ENCODE assay signal across 18 mouse cellular contexts in the genomic region with DNA sequence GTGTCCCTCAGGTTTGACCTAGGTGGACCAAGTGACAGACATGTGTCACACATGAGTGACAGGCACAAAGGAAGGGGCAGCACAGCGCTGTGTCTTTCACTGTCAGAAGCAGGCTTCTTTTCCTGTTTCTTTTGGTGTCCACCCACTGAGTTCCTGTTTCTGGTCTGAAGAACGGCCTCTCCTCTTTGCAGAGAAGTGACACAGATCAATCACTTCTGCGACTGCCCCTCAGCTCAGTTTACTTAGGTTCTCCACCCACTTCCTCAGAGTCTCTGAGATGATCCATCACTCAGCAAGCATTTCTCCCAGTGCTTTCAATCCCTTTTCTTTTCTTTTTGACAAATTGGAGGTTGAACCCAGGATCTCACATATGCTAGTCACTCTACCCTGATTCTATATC. TPM values are rescaled to one million over a fixed set of nuclear protein-coding genes. Genes with fewer than 3 reads are reported as not detected.
DNase-seq lines count a peak whose midpoint lies in the region; ATAC-seq and TF ChIP-seq lines count a peak whose summit lies in the region.
"Had no signal": no experiment of that assay in that cellular context is flagged by ENCODE, and none has a peak within 500 bp of the region (broad histone marks: within the 10 kb centered on the region; RNA-seq: fewer than 3 reads in every experiment).

No protein-coding gene starts in this region.

- no peak for TF ChIP-seq CTCF in lung, postnatal 0 days (IDR thresholded peaks at IDR 0.05)

- H3K4me2 ChIP-seq in lung, postnatal 0 days (replicated peaks; ENCODE audit: low read depth, low read length), result no peak overlapping the region
- H3K4me2 ChIP-seq: embryonic facial prominence, embryonic 15.5 days; heart, embryonic 11.5 days; limb, embryonic 12.5 days; midbrain, embryonic 12.5 days had no signal

- no peaks in the 10 kb centered on the region for H3K9me3 ChIP-seq in lung, postnatal 0 days (ENCODE audit: low read length)
- H3K9me3 ChIP-seq: embryonic facial prominence, embryonic 15.5 days; limb, embryonic 12.5 days; midbrain, embryonic 12.5 days had no signal

- WGBS in lung, postnatal 0 days, result 19% methylated on average over 3 of the region's 3 CpGs

- H3K36me3 ChIP-seq in lung, postnatal 0 days (ENCODE audit: insufficient read depth, low read length), result no peaks in the 10 kb centered on the region
- H3K36me3 ChIP-seq: embryonic facial prominence, embryonic 15.5 days; limb, embryonic 12.5 days; midbrain, embryonic 12.5 days had no signal

- peak; percentile 21 for DNase-seq in layer of hippocampus, adult 9-11 months
- DNase-seq in layer of hippocampus, postnatal 14 days (ENCODE audit: low spot score in 2 of 2), result no peak
- peak; percentile 64 for DNase-seq in lung, postnatal 0 days (ENCODE audit: low spot score)
- no peak for DNase-seq in thymus, postnatal 4 days
- DNase-seq in right cerebral cortex, postnatal 10 days (ENCODE audit: low spot score in 2 of 2), result no peak
- no peak for DNase-seq in layer of hippocampus, adult 8-10 months (ENCODE audit: low spot score in 2 of 2)
- DNase-seq: cerebellum, adult 18-20 months; kidney, postnatal 10 days; layer of hippocampus, postnatal 36 days; right cerebral cortex, postnatal 4 days had no signal

- H3K27me3 ChIP-seq in lung, postnatal 0 days (replicated peaks; ENCODE audit: insufficient read depth, low read length), result no peaks in the 10 kb centered on the region
- H3K27me3 ChIP-seq: embryonic facial prominence, embryonic 15.5 days; limb, embryonic 12.5 days; midbrain, embryonic 12.5 days had no signal

- H3K27ac ChIP-seq in brown adipose tissue, adult 24 weeks (replicated peaks; ENCODE audit: low read depth, low read length), result peak overlapping the region; percentile 39
- no peak overlapping the region for H3K27ac ChIP-seq in lung, postnatal 0 days (ENCODE audit: low read length)
- H3K27ac ChIP-seq: embryonic facial prominence, embryonic 15.5 days; limb, embryonic 12.5 days; midbrain, embryonic 12.5 days had no signal

- peak; percentile 66 for ATAC-seq in lung, postnatal 0 days
- peak; percentile 41 for ATAC-seq in monocyte, adult 5-6 weeks (replicated peaks; ENCODE audit: insufficient number of reproducible peaks, low FRiP score, low TSS enrichment, poor library complexity, severe bottlenecking)
- ATAC-seq: forebrain, embryonic 14.5 days; inflammation-experienced regulatory T-cells, adult 6 months had no signal

- peak; percentile 83 for TF ChIP-seq EP300 in lung, postnatal 0 days (IDR thresholded peaks at IDR 0.05)

- H3K4me3 ChIP-seq in brown adipose tissue, adult 24 weeks (ENCODE audit: insufficient read depth, low read depth, low read length), result no peak overlapping the region
- no peak overlapping the region for H3K4me3 ChIP-seq in lung, postnatal 0 days (ENCODE audit: low read depth, low read length)
- H3K4me3 ChIP-seq: embryonic facial prominence, embryonic 15.5 days; limb, embryonic 12.5 days; midbrain, embryonic 12.5 days had no signal

- H3K9ac ChIP-seq in lung, postnatal 0 days (replicated peaks; ENCODE audit: low read depth), result no peak overlapping the region
- H3K9ac ChIP-seq: embryonic facial prominence, embryonic 15.5 days; limb, embryonic 12.5 days; midbrain, embryonic 12.5 days had no signal

- H3K4me1 ChIP-seq in brown adipose tissue, adult 24 weeks (ENCODE audit: control insufficient read depth, insufficient read depth, insufficient read length, low read length), result peaks cover 2% of the 10 kb centered on the region; the same call in 1 of the 2 replicates
- H3K4me1 ChIP-seq in lung, postnatal 0 days (ENCODE audit: insufficient read depth, low read depth, low read length), result peaks cover 4% of the 10 kb centered on the region; the same call in 1 of the 2 replicates
- H3K4me1 ChIP-seq: midbrain, embryonic 12.5 days had no signal

RNA-seq across cellular contexts. Expression of a gene that starts 24.6 kb away (rescaled TPM):
- total RNA-seq in layer of hippocampus, postnatal 14 days (2021), result 1 to 10 TPM; 3.1 to 3.3 TPM
- polyA plus RNA-seq in brown adipose tissue, adult 24 weeks (2012; ENCODE audit: insufficient read depth, insufficient read length, missing spikeins), result 1.3 and 1.5 TPM in 2 replicates
- polyA plus RNA-seq in lung, postnatal 0 days (2015; fragmentation: Nextera tagmentation; extraction: Ambion mirVana), result 22.8 and 23.3 TPM in 2 replicates
- 36.6 to 44.9 TPM (median 43.6 TPM) in 3 replicates for total RNA-seq in monocyte, adult 5-6 weeks (2017)
- 1 to 10 TPM; 3.3 to 7.4 (median 5.0) TPM for total RNA-seq in layer of hippocampus, adult 8-10 months (2022)

RNA-seq across cellular contexts. Expression of a gene that starts 25.3 kb away (rescaled TPM):
- 1 to 10 TPM; 2.3 to 3.8 TPM for total RNA-seq in layer of hippocampus, postnatal 14 days (2021)
- 0.63 and 1.6 TPM in 2 replicates for polyA plus RNA-seq in brown adipose tissue, adult 24 weeks (2012; ENCODE audit: insufficient read depth, insufficient read length, missing spikeins)
- polyA plus RNA-seq in lung, postnatal 0 days (2015; fragmentation: Nextera tagmentation; extraction: Ambion mirVana), result 10.1 and 11.4 TPM in 2 replicates
- 2.3 to 10.2 TPM (median 4.2 TPM) in 3 replicates for total RNA-seq in monocyte, adult 5-6 weeks (2017)
- 1 to 10 TPM; 2.5 to 4.7 (median 3.2) TPM for total RNA-seq in layer of hippocampus, adult 8-10 months (2022)
- polyA plus RNA-seq: inflammation-experienced regulatory T-cells, adult 6 months had no signal

RNA-seq across cellular contexts. Expression of a gene that starts 45.7 kb away (rescaled TPM):
- total RNA-seq in layer of hippocampus, postnatal 14 days (2021), result 100 to 1,000 TPM; 108 to 116 TPM
- polyA plus RNA-seq in brown adipose tissue, adult 24 weeks (2012; ENCODE audit: insufficient read depth, insufficient read length, missing spikeins), result 78.0 and 97.2 TPM in 2 replicates
- 201 and 205 TPM in 2 replicates for polyA plus RNA-seq in lung, postnatal 0 days (2015; fragmentation: Nextera tagmentation; extraction: Ambion mirVana)
- total RNA-seq in monocyte, adult 5-6 weeks (2017), result 187 to 238 TPM (median 209 TPM) in 3 replicates
- total RNA-seq in layer of hippocampus, adult 8-10 months (2022), result 100 to 1,000 TPM; 123 to 153 (median 136) TPM

RNA-seq across cellular contexts. Expression of a gene that starts 46.4 kb away (rescaled TPM):
- 10 to 100 TPM; 55.7 to 60.1 TPM for total RNA-seq in layer of hippocampus, postnatal 14 days (2021)
- polyA plus RNA-seq in brown adipose tissue, adult 24 weeks (2012; ENCODE audit: insufficient read depth, insufficient read length, missing spikeins), result 42.8 and 48.9 TPM in 2 replicates
- polyA plus RNA-seq in lung, postnatal 0 days (2015; fragmentation: Nextera tagmentation; extraction: Ambion mirVana), result 50.5 and 55.5 TPM in 2 replicates
- total RNA-seq in monocyte, adult 5-6 weeks (2017), result 81.4 to 125 TPM (median 105 TPM) in 3 replicates
- total RNA-seq in layer of hippocampus, adult 8-10 months (2022), result 10 to 100 TPM; 50.0 to 60.6 (median 51.8) TPM

RNA-seq across cellular contexts. Expression of a gene that starts 49.0 kb away (rescaled TPM):
- total RNA-seq in layer of hippocampus, postnatal 14 days (2021), result under 1 TPM; 0.48 to 0.74 TPM
- 0.79 TPM in 1 of 2 replicates, not detected in the other for polyA plus RNA-seq in brown adipose tissue, adult 24 weeks (2012; ENCODE audit: insufficient read depth, insufficient read length, missing spikeins)
- polyA plus RNA-seq in lung, postnatal 0 days (2015; fragmentation: Nextera tagmentation; extraction: Ambion mirVana), result 1.9 and 2.4 TPM in 2 replicates
- 0.21 to 3.8 TPM (median 2.6 TPM) in 3 replicates for total RNA-seq in monocyte, adult 5-6 weeks (2017)
- 1 to 10 TPM in 3 of 4 experiments, under 1 TPM in 1; 0.41 to 2.1 (median 1.5) TPM for total RNA-seq in layer of hippocampus, adult 8-10 months (2022)

Comparison
In these comparisons a context has a peak if more than half of its experiments do, and no peak if none do; other contexts are left out.
1. DNase-seq: peak in layer of hippocampus, adult 9-11 months (single experiment) and lung, postnatal 0 days (single experiment); none in layer of hippocampus, postnatal 14 days (0 of 2), thymus, postnatal 4 days (single experiment), right cerebral cortex, postnatal 10 days (0 of 2) and layer of hippocampus, adult 8-10 months (0 of 2).